Mouse (Mus musculus) brain, embryonic 14.5 days (tissue): ENCODE results near the gene Nfatc3. TPM values are rescaled to one million over a fixed set of nuclear protein-coding genes. Genes with fewer than 3 reads are reported as not detected.
A peak's percentile ranks its signal among the peaks of the same experiment; 100 is the strongest.

ENCODE experiments used
- DNase-seq: peaks from one replicate; pipeline ENCODE4 v3.0.0-alpha.2; 2011; ENCODE audit warnings: low read depth
- CTCF ChIP-seq: fragments of 200-500 bp; IDR thresholded peaks from 2 replicates; pipeline ENCODE4 v1.5.1; 2012; ENCODE audit warnings: inconsistent platforms, mild to moderate bottlenecking, moderate library complexity, borderline replicate concordance; ENCODE audit not compliant: insufficient read depth, insufficient read length; ENCODE audit errors: extremely low read depth
- POLR2A ChIP-seq: fragments of 200-500 bp; IDR thresholded peaks from 2 replicates; pipeline ENCODE4 v1.6.1; 2012; ENCODE audit warnings: mild to moderate bottlenecking, inconsistent platforms, borderline replicate concordance; ENCODE audit not compliant: poor library complexity, insufficient read depth, insufficient read length, severe bottlenecking; ENCODE audit errors: extremely low read depth
- polyA plus RNA-seq: library from polyadenylated mRNA; depleted of rRNA; stranded (reverse); fragments of >200 nt; gene quantifications from 2 replicates; pipeline ENCODE4 v1.2.3, GENCODE M21; 2012

The Nfatc3 gene
- polyA plus RNA-seq, 1 experiment, result 13.1 TPM

DNA sequence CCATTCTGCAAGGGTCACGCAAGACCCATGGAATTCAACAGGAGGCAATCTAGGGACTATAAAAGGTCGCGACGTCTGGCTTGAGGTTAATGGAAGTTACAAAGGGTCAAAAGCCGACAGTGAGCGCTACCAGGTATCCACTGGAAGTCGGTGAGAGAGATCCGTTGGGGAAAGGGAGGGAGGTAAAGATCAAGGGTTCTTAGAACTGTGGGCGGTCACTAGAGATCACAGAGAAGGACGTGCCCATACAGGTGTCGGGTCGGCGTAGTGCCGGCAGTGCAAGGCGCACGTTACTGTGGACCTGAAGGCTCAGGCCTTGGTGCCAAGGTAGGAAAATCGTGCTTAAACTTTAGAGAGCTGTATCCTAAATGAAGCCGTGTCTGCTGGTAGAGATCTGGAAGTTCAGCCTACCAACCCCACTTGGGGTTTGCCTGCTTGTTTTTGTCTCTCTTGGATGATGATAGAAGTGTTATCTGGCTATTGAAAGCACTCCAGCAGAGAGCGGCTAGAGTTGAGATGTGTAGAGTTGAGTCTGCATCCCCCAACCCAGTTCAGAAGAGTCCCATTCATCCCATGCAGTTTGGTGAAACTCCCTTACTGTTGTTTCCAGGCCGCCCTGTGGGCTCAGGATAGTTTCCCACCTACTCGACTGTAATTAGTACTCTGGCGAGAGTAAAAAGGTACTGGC, 78.7 kb downstream of the Nfatc3 start:
- no peak for DNase-seq
- no peak for TF ChIP-seq CTCF
- TF ChIP-seq POLR2A, result no peak

DNA sequence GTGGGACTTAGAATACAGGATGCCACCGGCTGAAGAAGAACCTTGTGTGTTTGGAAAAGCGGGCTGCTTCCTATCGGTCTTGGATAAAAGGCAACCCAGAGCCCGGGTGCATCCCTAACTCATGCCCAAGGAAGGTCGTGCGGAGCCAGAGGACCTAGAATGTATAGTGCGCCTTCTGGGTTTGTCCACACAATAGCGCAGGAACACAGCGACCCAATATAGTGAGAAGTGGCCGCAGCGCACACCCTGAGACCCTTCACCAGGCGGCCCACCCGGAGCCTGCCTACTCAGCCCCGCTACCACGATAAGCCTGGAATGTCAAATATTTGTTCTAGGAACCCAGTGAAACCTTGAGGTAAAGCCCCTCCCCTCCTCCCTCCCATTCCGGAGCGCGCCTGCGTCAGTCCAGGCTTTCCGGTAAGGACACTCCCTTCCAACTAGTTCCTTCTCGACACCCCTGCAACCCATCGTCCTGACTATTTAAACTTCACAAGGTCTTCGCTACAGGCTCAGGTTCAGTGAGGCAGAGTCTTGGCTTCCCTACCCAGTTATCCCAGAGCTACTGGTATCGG, 79.4 kb downstream of the Nfatc3 start:
- peak; percentile 56 for DNase-seq
- no peak for TF ChIP-seq POLR2A
- TF ChIP-seq CTCF, result no peak

DNA sequence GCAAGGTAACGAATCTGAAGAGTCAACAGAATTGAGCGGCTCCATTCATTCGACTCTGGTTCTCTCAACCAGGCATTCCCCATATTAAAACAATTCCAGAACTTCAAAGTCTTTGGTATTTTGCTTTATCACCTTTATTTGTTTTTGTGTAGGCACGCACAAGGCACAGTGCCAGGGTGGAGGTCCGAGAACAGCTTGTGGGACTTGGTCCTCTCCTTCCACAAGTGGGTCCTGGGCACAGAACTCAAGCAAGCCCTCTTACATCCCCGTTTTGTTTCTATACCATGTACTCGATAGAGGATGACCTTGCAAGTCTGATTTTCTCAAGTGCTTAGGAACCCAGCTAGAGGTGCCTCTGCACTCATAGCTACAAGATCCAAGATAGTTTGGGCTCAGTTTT, 80.0 kb downstream of the Nfatc3 start:
- no peak for TF ChIP-seq CTCF
- TF ChIP-seq POLR2A, result no peak
- DNase-seq, result no peak

DNA sequence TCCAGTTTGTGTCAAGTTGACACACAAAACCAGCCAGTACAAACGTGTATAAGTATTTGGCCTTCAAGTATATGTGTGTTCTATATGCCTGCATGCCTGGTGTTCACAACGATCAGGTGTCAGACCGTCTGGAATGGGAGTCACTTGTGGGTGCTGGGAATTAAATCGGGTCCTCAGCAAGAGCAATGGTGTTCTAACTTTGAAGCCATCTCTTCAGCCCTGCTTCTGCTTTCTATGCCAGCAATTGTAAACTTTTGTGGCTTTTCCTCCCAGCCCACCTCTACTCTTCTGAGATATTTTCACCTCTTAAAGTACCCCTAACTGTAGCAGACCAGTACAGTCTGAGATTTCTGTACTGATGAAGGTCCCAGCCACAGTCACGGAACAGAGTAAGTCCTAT, 81.6 kb downstream of the Nfatc3 start:
- DNase-seq, result no peak
- TF ChIP-seq CTCF (no peak), POLR2A (no peak)

DNA sequence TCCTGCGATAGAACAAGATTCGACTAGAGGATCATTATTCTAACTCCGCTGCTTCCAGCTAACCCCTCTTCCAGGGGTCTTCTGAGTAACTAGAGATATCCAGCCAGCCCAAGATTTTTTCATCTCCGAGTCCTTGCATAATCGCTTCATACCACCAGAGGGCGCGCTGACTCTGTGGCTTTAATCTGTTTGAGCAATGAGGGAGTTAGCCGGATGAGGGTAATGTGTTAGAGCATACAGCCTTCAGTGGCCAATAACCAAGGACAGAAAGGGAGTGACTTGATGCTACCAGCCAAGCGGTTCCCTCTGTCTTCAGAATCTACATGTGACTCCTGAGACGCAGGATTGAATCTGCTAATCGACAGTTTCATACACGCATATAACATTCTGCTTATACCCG, 82.1 kb downstream of the Nfatc3 start:
- DNase-seq, result peak; percentile 90
- TF ChIP-seq CTCF (peak; percentile 95), POLR2A (no peak)

DNA sequence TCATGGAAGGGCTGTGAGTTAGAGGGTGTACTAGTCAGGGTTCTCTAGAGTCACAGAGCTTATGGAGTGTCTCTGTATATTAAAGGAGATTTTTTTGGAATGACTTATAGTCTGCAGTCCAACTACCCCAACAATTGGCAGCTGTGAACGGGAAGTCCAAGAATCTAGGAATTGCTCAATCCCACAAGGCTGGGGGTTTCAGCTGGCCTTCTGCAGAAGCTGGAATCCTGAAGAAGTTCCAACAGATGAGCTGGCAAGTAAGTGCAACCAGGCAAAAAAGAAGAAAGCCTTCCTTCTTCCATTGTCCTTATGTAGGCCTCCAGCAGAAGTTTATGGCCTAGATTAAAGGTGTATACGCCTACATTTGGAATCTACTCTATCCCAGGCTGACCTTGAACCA, 86.7 kb downstream of the Nfatc3 start:
- DNase-seq, result no peak
- no peak for TF ChIP-seq POLR2A

DNA sequence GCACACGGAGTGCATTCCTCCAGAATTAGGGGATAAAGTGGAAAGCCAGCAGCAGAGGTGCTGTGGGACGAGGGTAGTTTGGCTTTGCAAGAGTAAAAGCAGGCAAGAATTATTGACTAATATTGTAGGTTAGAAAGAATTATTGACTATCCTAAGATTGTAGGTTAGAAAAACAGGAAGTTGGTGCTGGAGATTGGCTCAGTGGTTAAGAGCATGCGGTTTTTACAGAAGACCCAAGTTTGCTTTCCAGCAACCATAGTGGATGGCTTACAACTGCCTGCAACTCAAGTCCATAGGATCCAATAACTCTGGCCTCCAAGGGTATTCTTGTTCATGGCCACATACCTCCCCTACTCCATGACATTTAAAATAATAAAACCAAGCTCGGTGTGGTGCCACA, 87.4 kb downstream of the Nfatc3 start:
- no peak for TF ChIP-seq POLR2A
- TF ChIP-seq CTCF, result no peak
- DNase-seq, result no peak

DNA sequence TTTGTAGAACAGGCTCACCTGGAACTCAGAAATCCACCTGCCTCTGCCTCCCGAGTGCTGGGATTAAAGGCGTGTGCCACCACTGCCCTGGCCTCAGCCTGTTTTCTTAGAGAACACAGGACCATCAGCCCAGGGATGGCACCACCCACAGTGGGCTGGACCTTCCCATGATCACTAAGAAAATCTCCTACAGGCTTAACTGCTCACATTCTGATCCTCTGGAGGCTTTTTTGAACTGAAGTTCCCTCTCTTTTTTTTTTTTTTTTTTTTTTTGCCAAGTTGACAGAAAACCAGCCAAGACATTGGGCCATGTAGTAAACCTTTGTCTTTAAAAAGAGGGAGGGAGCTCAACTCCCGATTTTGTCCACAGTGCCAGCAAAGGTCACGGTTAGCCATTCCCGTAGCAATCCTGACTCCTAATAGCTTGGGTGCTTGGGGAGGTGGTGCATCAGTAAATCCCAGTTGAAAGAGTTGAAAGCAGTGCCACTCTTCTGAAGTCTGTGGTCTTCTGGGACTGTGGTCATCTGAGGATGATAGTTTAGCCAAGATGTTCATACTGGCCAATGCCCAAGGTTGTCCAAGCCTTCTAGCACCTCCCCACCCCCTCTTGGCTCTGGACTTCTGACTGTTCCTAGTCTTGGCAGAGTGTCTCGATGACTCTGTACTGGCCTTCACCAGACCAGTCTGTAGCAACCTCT, 89.4 kb downstream of the Nfatc3 start:
- TF ChIP-seq POLR2A (no peak), CTCF (no peak)
- no peak for DNase-seq

DNA sequence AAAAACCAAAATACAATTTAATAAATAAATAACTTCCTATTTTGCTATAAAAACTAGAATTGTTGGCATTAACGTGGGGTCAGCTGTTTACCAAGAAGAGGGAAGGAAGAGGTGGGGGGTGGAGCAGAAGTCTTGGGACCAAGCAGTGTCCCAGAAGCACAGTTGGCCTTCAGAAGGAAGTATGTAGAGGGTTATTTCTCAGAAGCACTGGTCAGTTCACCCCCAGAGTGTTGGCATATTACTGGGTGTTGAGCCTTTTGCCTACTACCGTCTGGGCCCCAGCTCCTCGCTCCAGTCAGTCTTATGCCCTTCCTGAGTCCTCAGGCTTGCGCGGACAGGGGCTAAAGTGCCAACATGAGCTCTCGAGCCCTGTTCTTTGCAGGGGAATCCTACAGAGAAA, 90.4 kb downstream of the Nfatc3 start:
- DNase-seq, result no peak
- TF ChIP-seq POLR2A (no peak), CTCF (no peak)

DNA sequence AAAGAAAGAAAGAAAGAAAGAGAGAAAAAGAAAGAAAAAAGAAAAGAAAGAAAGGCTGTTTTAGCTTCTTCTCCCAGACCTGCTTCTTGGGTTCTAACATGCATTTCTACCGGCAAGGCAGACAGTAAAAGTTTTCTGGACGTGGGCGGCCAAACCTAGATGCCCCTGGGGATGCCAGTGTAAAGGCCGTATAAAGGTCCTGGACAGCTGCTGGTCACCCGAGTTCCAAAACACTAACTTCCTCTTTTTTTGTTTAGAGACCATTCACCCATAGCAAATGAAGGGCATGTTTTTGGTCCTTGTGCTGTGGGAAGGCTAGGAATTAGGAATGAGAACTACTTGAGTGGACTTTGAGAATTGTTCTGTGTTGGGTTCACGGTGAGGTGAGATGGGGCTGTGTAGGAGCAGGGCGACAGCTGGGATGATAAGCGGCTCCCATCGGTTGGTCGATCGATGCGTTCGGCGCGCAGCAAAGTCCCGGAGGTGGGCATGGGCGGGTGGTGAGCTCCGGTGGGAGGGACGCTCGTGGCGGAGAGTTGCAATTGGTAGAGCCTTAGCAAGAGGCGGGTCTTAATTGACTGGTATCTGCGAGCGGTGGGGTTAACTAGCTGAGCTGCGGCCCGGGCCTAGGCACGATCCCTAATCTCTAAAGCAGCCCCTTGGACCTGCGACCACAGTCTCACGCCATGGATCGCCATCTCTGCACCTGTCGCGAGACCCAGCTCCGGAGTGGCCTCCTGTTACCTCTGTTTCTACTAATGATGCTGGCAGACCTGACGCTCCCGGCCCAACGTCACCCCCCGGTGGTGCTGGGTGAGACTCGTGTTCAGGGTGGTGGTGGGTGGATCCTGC, 91.4 kb downstream of the Nfatc3 start, which contains the start of gene Pla2g15:
Gene Pla2g15 (plus strand): TSS at position 599 of the 852 bp plus-strand sequence.
- TF ChIP-seq POLR2A, result peak; percentile 31; the same call in 1 of the 2 replicates
- TF ChIP-seq CTCF, result no peak
- DNase-seq, result peak; percentile 98

DNA sequence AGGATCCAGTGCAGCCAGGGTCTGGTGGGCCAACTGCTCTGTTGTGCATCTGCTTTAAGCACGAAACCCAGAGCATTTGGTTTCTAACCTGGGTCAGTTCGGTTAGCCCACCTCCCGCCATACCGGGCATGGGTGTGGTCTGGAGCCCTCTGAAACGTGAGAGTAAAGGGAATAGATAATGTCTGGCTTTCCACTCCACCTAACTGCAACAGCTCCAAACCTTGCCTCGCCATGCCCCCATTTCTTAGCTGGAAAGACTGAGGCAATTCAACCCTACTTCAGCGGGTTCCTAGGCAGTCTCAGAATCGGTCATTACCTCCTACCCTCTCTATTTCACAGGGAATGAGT, 92.0 kb downstream of the Nfatc3 start:
- TF ChIP-seq POLR2A (no peak), CTCF (no peak)
- DNase-seq, result no peak

DNA sequence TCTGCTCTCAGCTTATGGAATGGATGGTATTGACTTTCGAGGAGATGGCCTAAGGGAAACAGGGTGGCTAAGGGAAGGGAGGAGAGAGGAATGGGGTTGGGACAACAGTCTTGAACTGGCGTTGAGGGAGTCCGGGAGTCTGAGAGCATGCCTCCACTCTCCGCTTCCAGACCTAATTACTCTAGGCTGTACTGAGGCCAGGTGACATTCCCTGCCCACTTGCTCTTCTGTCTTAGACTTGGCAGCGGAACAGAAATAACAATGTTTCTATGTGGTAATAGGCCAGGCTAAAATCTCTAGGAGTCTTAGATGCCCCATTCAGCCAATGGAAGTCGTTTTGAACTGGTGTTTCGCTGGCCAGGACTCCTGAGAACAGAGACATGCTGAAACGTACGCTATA, 92.4 kb downstream of the Nfatc3 start:
- no peak for DNase-seq
- TF ChIP-seq CTCF (no peak), POLR2A (no peak)
